Mouse (Mus musculus) E14TG2a.4 (cell line): ENCODE results near the gene Hsf4.

Experiments used
- H3K27me3 ChIP-seq: 2 replicates; pipeline ENCODE4 v1.6.1; 2014; ENCODE audit warnings: low read length, control low read depth; ENCODE audit not compliant: insufficient read depth
- H3K36me3 ChIP-seq: 2 replicates; pipeline ENCODE4 v1.6.1; 2014; ENCODE audit warnings: low read length, control low read depth; ENCODE audit not compliant: insufficient read depth
- H3K4me1 ChIP-seq: replicated peaks from 2 replicates; pipeline ENCODE4 v1.6.1; 2014; ENCODE audit warnings: low read depth, low read length, control low read depth
- H3K4me3 ChIP-seq: replicated peaks from 2 replicates; pipeline ENCODE4 v1.5.1; 2014; ENCODE audit warnings: mild to moderate bottlenecking, low read length
- H3K9me3 ChIP-seq: 2 replicates; pipeline ENCODE4 v1.6.1; 2014; ENCODE audit warnings: low read length, control low read depth
- CTCF ChIP-seq: conservative IDR thresholded peaks from 2 replicates; pipeline ENCODE4 v1.5.1; 2014; ENCODE audit warnings: low read length
- NANOG ChIP-seq: IDR thresholded peaks from 2 replicates; pipeline ENCODE4 v1.6.1; 2014; ENCODE audit warnings: borderline replicate concordance, low read length, mixed read lengths
- POU5F1 ChIP-seq: IDR thresholded peaks from 2 replicates; pipeline ENCODE4 v1.6.1; 2014; ENCODE audit warnings: low read length, borderline replicate concordance

The Hsf4 gene

GRCm38 (mm10) chr8:105294776-105295175, 25.2 kb downstream of the Hsf4 start:
- H3K36me3 ChIP-seq = peaks cover 17% of the 10 kb centered on the region
- peak overlapping the region; percentile 77 for H3K4me3 ChIP-seq
- TF ChIP-seq CTCF = no peak
- TF ChIP-seq NANOG = no peak
- TF ChIP-seq POU5F1 = no peak
- H3K4me1 ChIP-seq = peaks cover 81% of the 10 kb centered on the region
- H3K9me3 ChIP-seq = no peaks in the 10 kb centered on the region
- peaks cover 24% of the 10 kb centered on the region for H3K27me3 ChIP-seq

DNA sequence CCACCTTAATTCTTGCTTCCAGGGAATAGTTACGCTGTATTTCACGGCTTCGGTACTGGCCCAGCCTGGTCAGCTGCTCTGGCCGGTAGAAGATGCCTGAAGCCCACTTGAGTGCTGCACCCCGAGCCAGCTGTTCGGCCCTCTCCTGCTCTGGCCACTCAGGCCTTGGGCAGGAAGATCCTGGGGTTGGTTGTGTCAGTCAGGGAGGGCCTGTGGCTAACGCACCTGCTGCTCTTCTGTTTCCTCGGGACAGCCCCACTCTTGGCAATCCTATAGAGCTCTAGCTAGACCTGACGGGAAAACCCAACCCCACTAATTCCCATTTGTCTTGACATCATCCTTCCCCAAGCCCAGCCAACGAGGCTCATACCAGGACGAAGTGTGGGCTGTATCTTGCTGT, 25.7 kb downstream of the Hsf4 start:
- no peaks in the 10 kb centered on the region for H3K9me3 ChIP-seq
- H3K36me3 ChIP-seq = peaks cover 22% of the 10 kb centered on the region
- H3K4me3 ChIP-seq = peak overlapping the region; percentile 77
- peaks cover 20% of the 10 kb centered on the region for H3K27me3 ChIP-seq
- TF ChIP-seq NANOG = no peak
- no peak for TF ChIP-seq CTCF
- TF ChIP-seq POU5F1 = no peak
- peaks cover 81% of the 10 kb centered on the region for H3K4me1 ChIP-seq

- TF ChIP-seq CTCF = no peak
- no peak for TF ChIP-seq POU5F1
- TF ChIP-seq NANOG = no peak
- Histone ChIP-seq H3K4me1 (peaks cover 82% of the 10 kb centered on the region), H3K36me3 (peaks cover 30% of the 10 kb centered on the region)
Observed at GRCm38 (mm10) chr8:105295895-105296573, 26.4 kb downstream of the Hsf4 start, which contains the start of gene Exoc3l. TSS of gene Exoc3l (minus strand) at chr8:105296101.

GRCm38 (mm10) chr8:105297511-105298192, 28.1 kb downstream of the Hsf4 start, which contains the start of gene E2f4:
TSS of gene E2f4 (plus strand) at chr8:105297663.
- TF ChIP-seq POU5F1 (no peak), CTCF (no peak), NANOG (no peak)
- Histone ChIP-seq H3K36me3 (peaks cover 46% of the 10 kb centered on the region), H3K4me3 (peak within 1 kb of the TSS; percentile 100), H3K9me3 (no peaks in the 10 kb centered on the region), H3K4me1 (peaks cover 89% of the 10 kb centered on the region), H3K27me3 (peaks cover 9% of the 10 kb centered on the region)

More at GRCm38 (mm10) chr8:105295895-105296573, 26.4 kb downstream of the Hsf4 start, which contains the start of gene Exoc3l:
- Histone ChIP-seq H3K9me3 (no peaks in the 10 kb centered on the region), H3K4me3 (peak within 1 kb of the TSS; percentile 100), H3K27me3 (peaks cover 14% of the 10 kb centered on the region)

GRCm38 (mm10) chr8:105298351-105299252, 29.0 kb downstream of the Hsf4 start:
- Histone ChIP-seq H3K27me3 (no peaks in the 10 kb centered on the region; the same call in 1 of the 2 replicates), H3K4me1 (peaks cover 89% of the 10 kb centered on the region), H3K4me3 (peak overlapping the region; percentile 100), H3K9me3 (no peaks in the 10 kb centered on the region), H3K36me3 (peaks cover 55% of the 10 kb centered on the region)
- TF ChIP-seq POU5F1 = no peak

DNA sequence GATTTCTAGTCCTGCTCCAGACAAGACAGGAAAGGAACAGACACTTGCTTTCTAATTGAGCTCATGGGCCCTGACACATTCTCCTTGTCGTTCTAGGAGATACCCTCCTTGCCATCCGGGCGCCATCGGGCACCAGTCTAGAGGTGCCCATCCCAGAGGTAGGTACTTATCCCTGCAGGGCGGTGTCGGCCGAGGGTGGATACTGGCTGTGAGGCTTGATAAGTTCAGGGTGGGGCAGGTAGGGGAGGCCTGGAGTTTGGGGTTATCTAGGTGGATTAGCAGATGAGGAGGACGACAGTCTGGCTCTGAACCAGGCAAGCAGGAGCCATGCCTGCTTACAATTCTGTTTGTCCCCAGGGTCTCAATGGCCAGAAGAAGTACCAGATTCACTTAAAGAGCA, 30.4 kb downstream of the Hsf4 start:
- TF ChIP-seq POU5F1 (no peak), NANOG (no peak)
- Histone ChIP-seq H3K9me3 (no peaks in the 10 kb centered on the region), H3K4me1 (peaks cover 90% of the 10 kb centered on the region), H3K4me3 (peak overlapping the region; percentile 35), H3K36me3 (peaks cover 69% of the 10 kb centered on the region), H3K27me3 (no peaks in the 10 kb centered on the region)

GRCm38 (mm10) chr8:105303396-105303795, 33.8 kb downstream of the Hsf4 start:
- TF ChIP-seq POU5F1 (no peak), CTCF (no peak), NANOG (no peak)

DNA sequence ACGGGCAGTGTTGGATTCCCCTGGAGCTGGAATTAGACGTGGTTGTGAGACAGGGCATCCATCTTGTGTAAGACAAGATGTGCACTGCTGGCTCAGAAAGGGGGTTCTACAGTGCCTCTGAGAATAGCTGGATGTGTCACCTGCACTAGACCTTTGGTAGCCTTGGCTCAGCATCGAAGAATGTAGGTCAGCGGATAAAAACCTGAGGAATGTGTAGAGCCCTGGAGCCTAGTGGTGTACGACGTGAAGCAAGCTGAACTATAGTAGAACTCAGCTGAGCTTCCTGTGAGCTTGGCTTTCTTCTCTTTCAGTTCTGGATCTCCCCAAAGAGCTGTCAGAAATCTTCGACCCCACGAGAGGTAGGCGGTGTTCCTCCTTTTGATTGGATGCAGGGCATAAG, 34.3 kb downstream of the Hsf4 start:
- H3K4me3 ChIP-seq = no peak overlapping the region
- H3K9me3 ChIP-seq = no peaks in the 10 kb centered on the region
- TF ChIP-seq POU5F1 = no peak
- TF ChIP-seq CTCF = no peak
- no peak for TF ChIP-seq NANOG
- no peaks in the 10 kb centered on the region for H3K27me3 ChIP-seq
- peaks cover 80% of the 10 kb centered on the region for H3K4me1 ChIP-seq
- H3K36me3 ChIP-seq = peaks cover 90% of the 10 kb centered on the region

More at GRCm38 (mm10) chr8:105303396-105303795, 33.8 kb downstream of the Hsf4 start:
- Histone ChIP-seq H3K4me3 (no peak overlapping the region), H3K27me3 (no peaks in the 10 kb centered on the region), H3K4me1 (peaks cover 82% of the 10 kb centered on the region), H3K9me3 (no peaks in the 10 kb centered on the region), H3K36me3 (peaks cover 90% of the 10 kb centered on the region)
